Mouse (Mus musculus): ENCODE measurements around the gene Bpgm. TPM values are rescaled to one million over a fixed set of nuclear protein-coding genes. Genes with fewer than 3 reads are reported as not detected.

Bpgm gene
- polyA plus RNA-seq, 1 experiment from 2014 or later = 71.2 TPM

DNA sequence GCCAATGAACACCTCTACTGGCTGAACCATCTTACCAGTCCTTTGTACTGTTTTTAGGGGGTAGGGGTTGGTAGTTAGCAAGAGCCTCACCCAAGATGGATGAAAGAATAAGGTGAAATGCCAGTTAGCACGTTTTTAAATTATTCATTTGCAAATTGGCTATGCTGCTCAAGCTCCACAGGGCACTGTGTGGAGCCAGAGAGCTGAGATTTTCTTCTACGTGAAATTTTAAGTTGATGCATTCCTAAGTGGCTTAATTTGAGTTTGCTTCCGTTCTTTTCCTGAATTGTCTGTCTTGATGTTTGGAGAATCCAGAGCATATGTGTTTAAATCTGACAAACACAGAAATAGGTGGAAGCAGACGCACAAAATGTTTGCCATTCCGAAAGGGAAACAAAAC is 38.6 kb downstream of the Bpgm start:
- Histone ChIP-seq H3K4me3 (ENCODE audit: low read depth, low read length) (no peak overlapping the region), H3K9ac (ENCODE audit: low read length) (no peak overlapping the region), H3K9me3 (ENCODE audit: control insufficient read depth, low read length) (no peaks in the 10 kb centered on the region), H3K27me3 (ENCODE audit: control insufficient read depth, insufficient read depth, low read length) (no peaks in the 10 kb centered on the region), H3K4me1 (replicated peaks; ENCODE audit: control insufficient read depth, insufficient read depth, low read length) (no peaks in the 10 kb centered on the region), H3K4me2 (ENCODE audit: low read depth, low read length, severe bottlenecking) (no peak overlapping the region), H3K27ac (ENCODE audit: low read depth, low read length) (no peak overlapping the region), H3K36me3 (ENCODE audit: control insufficient read depth, insufficient read depth, low read length) (no peaks in the 10 kb centered on the region)
- DNase-seq (ENCODE audit: low spot score) (no peak), ATAC-seq (replicated peaks; ENCODE audit: low FRiP score) (no peak)
- WGBS = 64% methylated on average over 5 of the region's 5 CpGs

DNA sequence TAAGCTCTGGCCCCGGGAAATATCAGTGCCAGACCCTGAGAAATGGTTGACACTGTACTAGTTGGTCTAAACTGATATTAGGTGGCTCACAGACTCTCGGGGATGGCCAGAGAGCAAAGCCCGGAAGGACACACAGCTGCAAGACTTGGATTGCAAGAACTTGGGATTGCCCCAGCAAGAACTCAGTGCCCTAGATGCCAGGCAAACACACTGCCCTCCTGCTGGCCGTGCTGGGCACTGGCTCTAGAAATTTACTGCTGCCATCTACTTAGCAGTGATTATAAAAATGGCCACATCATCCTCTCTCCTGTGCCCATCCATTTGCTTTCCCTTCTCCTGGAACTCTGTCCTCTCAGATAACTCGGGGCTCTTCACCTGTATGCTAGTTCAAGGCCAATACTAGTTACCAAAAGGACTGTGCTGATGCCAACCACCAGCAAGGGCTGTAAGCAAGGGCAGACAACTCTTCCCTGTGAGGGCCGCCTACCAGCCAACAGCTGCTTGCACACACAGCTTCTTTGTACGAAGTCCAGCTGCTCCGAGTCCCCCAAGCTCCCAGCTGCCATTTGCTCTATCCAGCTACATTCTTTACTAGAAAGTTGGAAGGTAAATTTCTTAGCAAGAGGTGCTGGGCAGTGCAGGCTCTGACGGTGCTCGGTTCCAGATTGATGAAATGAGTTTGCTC is 39.2 kb downstream of the Bpgm start:
- no peaks in the 10 kb centered on the region for H3K9me3 ChIP-seq (ENCODE audit: control insufficient read depth, low read length)
- 75% methylated on average over 10 of the region's 10 CpGs for WGBS

DNA sequence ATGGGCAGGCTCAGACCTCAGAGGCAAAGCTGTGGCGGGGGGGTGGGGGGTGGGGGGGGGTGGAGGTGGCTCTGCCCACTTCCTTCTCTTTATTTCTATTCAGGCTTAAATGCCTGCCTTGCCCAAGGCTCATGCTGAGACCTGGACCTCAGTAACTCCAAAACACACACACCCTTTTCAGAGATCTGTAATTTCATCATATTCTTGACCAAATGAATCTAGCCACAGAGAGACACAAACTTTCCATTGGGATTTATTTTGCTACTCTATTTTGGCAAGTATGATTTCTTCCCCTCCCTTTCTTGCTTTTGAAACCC is 39.7 kb downstream of the Bpgm start:
- Histone ChIP-seq H3K27ac (ENCODE audit: low read depth, low read length) (no peak overlapping the region), H3K4me2 (ENCODE audit: low read depth, low read length, severe bottlenecking) (no peak overlapping the region), H3K4me1 (replicated peaks; ENCODE audit: control insufficient read depth, insufficient read depth, low read length) (no peaks in the 10 kb centered on the region), H3K4me3 (ENCODE audit: low read depth, low read length) (no peak overlapping the region), H3K9ac (ENCODE audit: low read length) (no peak overlapping the region), H3K9me3 (ENCODE audit: control insufficient read depth, low read length) (no peaks in the 10 kb centered on the region), H3K27me3 (ENCODE audit: control insufficient read depth, insufficient read depth, low read length) (no peaks in the 10 kb centered on the region), H3K36me3 (ENCODE audit: control insufficient read depth, insufficient read depth, low read length) (no peaks in the 10 kb centered on the region)
- ATAC-seq (replicated peaks; ENCODE audit: low FRiP score) (no peak), DNase-seq (ENCODE audit: low spot score) (no peak)
- 31% methylated on average over 1 of the region's 1 CpGs for WGBS

More for the DNA sequence above, 39.2 kb downstream of the Bpgm start:
- Histone ChIP-seq H3K4me1 (replicated peaks; ENCODE audit: control insufficient read depth, insufficient read depth, low read length) (no peaks in the 10 kb centered on the region), H3K36me3 (ENCODE audit: control insufficient read depth, insufficient read depth, low read length) (no peaks in the 10 kb centered on the region), H3K9ac (ENCODE audit: low read length) (no peak overlapping the region), H3K4me2 (ENCODE audit: low read depth, low read length, severe bottlenecking) (no peak overlapping the region), H3K27ac (ENCODE audit: low read depth, low read length) (no peak overlapping the region), H3K4me3 (ENCODE audit: low read depth, low read length) (no peak overlapping the region), H3K27me3 (ENCODE audit: control insufficient read depth, insufficient read depth, low read length) (no peaks in the 10 kb centered on the region)
- no peak for DNase-seq (ENCODE audit: low spot score)
- ATAC-seq (replicated peaks; ENCODE audit: low FRiP score) = no peak

DNA sequence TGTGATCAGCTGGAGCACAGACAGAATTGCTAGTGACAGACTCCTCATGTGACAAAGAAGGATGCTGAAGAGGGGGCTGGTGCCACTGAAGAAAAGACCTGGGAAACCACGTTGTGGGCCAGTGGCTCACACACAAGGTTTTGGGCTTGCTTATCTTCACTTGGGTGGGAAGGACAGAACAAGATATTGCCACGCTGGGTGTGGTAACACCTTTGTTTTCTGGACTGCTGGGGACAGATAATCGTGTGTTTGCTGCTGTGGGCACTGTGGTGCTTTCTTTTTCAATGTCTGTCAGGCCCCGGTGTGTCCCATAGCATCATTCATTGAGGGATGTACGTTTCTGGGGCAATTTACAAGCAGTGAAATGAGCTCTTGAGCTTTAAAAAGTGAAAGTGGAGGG is 41.7 kb downstream of the Bpgm start:
- H3K27me3 ChIP-seq (ENCODE audit: control insufficient read depth, insufficient read depth, low read length) = no peaks in the 10 kb centered on the region
- no peaks in the 10 kb centered on the region for H3K4me1 ChIP-seq (replicated peaks; ENCODE audit: control insufficient read depth, insufficient read depth, low read length)
- no peak overlapping the region for H3K4me2 ChIP-seq (ENCODE audit: low read depth, low read length, severe bottlenecking)
- H3K4me3 ChIP-seq (ENCODE audit: low read depth, low read length) = no peak overlapping the region
- DNase-seq (ENCODE audit: low spot score) (no peak), ATAC-seq (replicated peaks; ENCODE audit: low FRiP score) (no peak)
- no peak overlapping the region for H3K27ac ChIP-seq (ENCODE audit: low read depth, low read length)
- no peak overlapping the region for H3K9ac ChIP-seq (ENCODE audit: low read length)
- 81% methylated on average over 5 of the region's 5 CpGs for WGBS
- no peaks in the 10 kb centered on the region for H3K9me3 ChIP-seq (ENCODE audit: control insufficient read depth, low read length)
- no peaks in the 10 kb centered on the region for H3K36me3 ChIP-seq (ENCODE audit: control insufficient read depth, insufficient read depth, low read length)

- Histone ChIP-seq H3K27ac (ENCODE audit: low read depth, low read length) (no peak overlapping the region), H3K4me1 (replicated peaks; ENCODE audit: control insufficient read depth, insufficient read depth, low read length) (no peaks in the 10 kb centered on the region), H3K36me3 (ENCODE audit: control insufficient read depth, insufficient read depth, low read length) (no peaks in the 10 kb centered on the region), H3K4me2 (ENCODE audit: low read depth, low read length, severe bottlenecking) (no peak overlapping the region), H3K27me3 (ENCODE audit: control insufficient read depth, insufficient read depth, low read length) (no peaks in the 10 kb centered on the region), H3K9me3 (ENCODE audit: control insufficient read depth, low read length) (no peaks in the 10 kb centered on the region), H3K9ac (ENCODE audit: low read length) (no peak overlapping the region), H3K4me3 (ENCODE audit: low read depth, low read length) (no peak overlapping the region)
- WGBS = 93% methylated on average over 1 of the region's 1 CpGs
- ATAC-seq (replicated peaks; ENCODE audit: low FRiP score) (no peak), DNase-seq (ENCODE audit: low spot score) (no peak)
Observed at GRCm38 (mm10) chr6:34519087-34519486, 43.1 kb downstream of the Bpgm start.

DNA sequence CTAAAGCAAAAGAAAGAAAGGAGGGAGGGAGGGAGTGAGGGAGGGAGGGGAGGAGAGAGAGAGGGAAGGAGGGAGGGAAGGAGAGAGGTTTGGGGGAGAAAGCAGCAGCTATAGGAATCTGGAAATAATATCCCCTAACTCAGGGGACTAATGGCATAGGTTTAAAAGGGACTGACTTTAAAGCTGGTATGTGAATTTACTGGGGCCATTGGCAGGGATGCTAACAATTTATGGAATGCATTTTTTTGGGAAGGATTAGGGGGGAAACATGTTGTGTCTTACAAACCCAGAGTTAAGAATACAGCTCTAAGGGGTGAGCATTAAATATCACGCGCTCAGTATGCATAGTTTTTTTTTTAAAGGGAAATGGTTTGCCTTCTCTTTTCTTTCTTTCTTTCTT is 44.5 kb downstream of the Bpgm start:
- no peaks in the 10 kb centered on the region for H3K36me3 ChIP-seq (ENCODE audit: control insufficient read depth, insufficient read depth, low read length)
- H3K27me3 ChIP-seq (ENCODE audit: control insufficient read depth, insufficient read depth, low read length) = no peaks in the 10 kb centered on the region
- H3K27ac ChIP-seq (ENCODE audit: low read depth, low read length) = no peak overlapping the region
- no peak for DNase-seq (ENCODE audit: low spot score)
- WGBS = 74% methylated on average over 2 of the region's 2 CpGs
- ATAC-seq (replicated peaks; ENCODE audit: low FRiP score) = no peak
- no peak overlapping the region for H3K4me2 ChIP-seq (ENCODE audit: low read depth, low read length, severe bottlenecking)
- no peak overlapping the region for H3K9ac ChIP-seq (ENCODE audit: low read length)
- no peak overlapping the region for H3K4me3 ChIP-seq (ENCODE audit: low read depth, low read length)
- no peaks in the 10 kb centered on the region for H3K9me3 ChIP-seq (ENCODE audit: control insufficient read depth, low read length)
- no peaks in the 10 kb centered on the region for H3K4me1 ChIP-seq (replicated peaks; ENCODE audit: control insufficient read depth, insufficient read depth, low read length)

DNA sequence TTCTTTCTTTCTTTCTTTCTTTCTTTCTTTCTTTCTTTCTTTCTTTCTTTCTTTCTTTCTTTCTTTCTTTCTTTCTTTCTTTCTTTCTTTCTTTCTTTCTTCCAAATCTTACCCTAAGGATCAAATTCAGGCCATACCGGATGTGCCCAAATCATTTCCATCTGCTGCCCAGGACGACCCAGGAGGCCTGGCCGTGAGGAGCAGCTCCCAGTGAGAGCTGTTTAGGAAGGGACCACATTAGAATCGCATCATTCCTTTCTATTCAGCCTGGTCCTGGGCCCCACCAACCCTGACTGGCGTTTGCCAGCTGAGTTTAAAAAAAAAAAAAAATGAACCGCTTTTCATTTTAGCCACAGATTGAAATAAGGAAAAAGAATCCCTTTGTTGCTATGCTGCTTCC is 44.9 kb downstream of the Bpgm start:
- no peaks in the 10 kb centered on the region for H3K27me3 ChIP-seq (ENCODE audit: control insufficient read depth, insufficient read depth, low read length)
- no peak overlapping the region for H3K27ac ChIP-seq (ENCODE audit: low read depth, low read length)
- H3K4me1 ChIP-seq (replicated peaks; ENCODE audit: control insufficient read depth, insufficient read depth, low read length) = no peaks in the 10 kb centered on the region
- no peak overlapping the region for H3K9ac ChIP-seq (ENCODE audit: low read length)
- ATAC-seq (replicated peaks; ENCODE audit: low FRiP score) (no peak), DNase-seq (ENCODE audit: low spot score) (no peak)
- H3K9me3 ChIP-seq (ENCODE audit: control insufficient read depth, low read length) = no peaks in the 10 kb centered on the region
- WGBS = 38% methylated on average over 6 of the region's 6 CpGs
- H3K36me3 ChIP-seq (ENCODE audit: control insufficient read depth, insufficient read depth, low read length) = no peaks in the 10 kb centered on the region
- no peak overlapping the region for H3K4me3 ChIP-seq (ENCODE audit: low read depth, low read length)
- H3K4me2 ChIP-seq (ENCODE audit: low read depth, low read length, severe bottlenecking) = no peak overlapping the region

DNA sequence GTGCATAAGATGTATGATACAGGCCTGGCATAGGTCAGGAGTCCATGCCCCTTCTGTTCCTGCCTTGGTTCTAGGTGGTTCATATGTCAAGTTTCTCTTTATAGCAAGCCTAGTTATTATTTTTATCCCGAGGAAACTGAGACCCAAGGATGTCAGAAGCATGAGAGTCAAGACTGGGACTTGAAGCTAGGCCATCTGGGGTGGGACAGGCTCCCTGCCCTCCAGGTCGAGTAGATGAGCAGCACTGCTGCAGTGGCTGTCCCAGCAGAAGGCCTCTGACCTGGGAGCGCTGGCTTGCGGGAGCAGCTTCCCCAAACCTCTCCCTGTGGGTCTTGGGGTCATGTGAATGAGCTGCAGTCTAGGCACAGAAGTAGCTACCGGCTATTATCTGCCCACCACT is 47.5 kb downstream of the Bpgm start:
- DNase-seq (ENCODE audit: low spot score) (no peak), ATAC-seq (replicated peaks; ENCODE audit: low FRiP score) (no peak)
- Histone ChIP-seq H3K9ac (ENCODE audit: low read length) (no peak overlapping the region), H3K9me3 (ENCODE audit: control insufficient read depth, low read length) (no peaks in the 10 kb centered on the region), H3K4me1 (replicated peaks; ENCODE audit: control insufficient read depth, insufficient read depth, low read length) (no peaks in the 10 kb centered on the region), H3K4me2 (ENCODE audit: low read depth, low read length, severe bottlenecking) (no peak overlapping the region), H3K27me3 (ENCODE audit: control insufficient read depth, insufficient read depth, low read length) (no peaks in the 10 kb centered on the region), H3K4me3 (ENCODE audit: low read depth, low read length) (no peak overlapping the region), H3K27ac (ENCODE audit: low read depth, low read length) (no peak overlapping the region), H3K36me3 (ENCODE audit: control insufficient read depth, insufficient read depth, low read length) (no peaks in the 10 kb centered on the region)
- 77% methylated on average over 5 of the region's 5 CpGs for whole genome bisulfite sequencing

- Histone ChIP-seq H3K9ac (ENCODE audit: low read length) (no peak overlapping the region), H3K9me3 (ENCODE audit: control insufficient read depth, low read length) (no peaks in the 10 kb centered on the region), H3K36me3 (ENCODE audit: control insufficient read depth, insufficient read depth, low read length) (no peaks in the 10 kb centered on the region), H3K27me3 (ENCODE audit: control insufficient read depth, insufficient read depth, low read length) (no peaks in the 10 kb centered on the region), H3K4me1 (replicated peaks; ENCODE audit: control insufficient read depth, insufficient read depth, low read length) (no peaks in the 10 kb centered on the region), H3K27ac (ENCODE audit: low read depth, low read length) (no peak overlapping the region), H3K4me3 (ENCODE audit: low read depth, low read length) (no peak overlapping the region), H3K4me2 (ENCODE audit: low read depth, low read length, severe bottlenecking) (no peak overlapping the region)
- DNase-seq (ENCODE audit: low spot score) (no peak), ATAC-seq (replicated peaks; ENCODE audit: low FRiP score) (no peak)
- 76% methylated on average over 1 of the region's 1 CpGs for WGBS
Observed at GRCm38 (mm10) chr6:34525499-34525924, 49.5 kb downstream of the Bpgm start.
